Mouse (Mus musculus): ENCODE data around the gene Arhgap15. TPM values are rescaled to one million over a fixed set of nuclear protein-coding genes. Genes with fewer than 3 reads are reported as not detected.

Gene Arhgap15
- total RNA-seq, 2 experiments from 2014 or later, result 9.4 to 9.5 TPM

GRCm38 (mm10) chr2:43790049-43790693 is 41.5 kb downstream of the Arhgap15 start:
- DNase-seq (ENCODE audit: low spot score in 2 of 2), result no peak
- Histone ChIP-seq H3K27ac (no peak overlapping the region), H3K4me3 (no peak overlapping the region)
- no peak for TF ChIP-seq CTCF (conservative IDR thresholded peaks at IDR 0.05)

GRCm38 (mm10) chr2:43791575-43791974 is 43.0 kb downstream of the Arhgap15 start:
- Histone ChIP-seq H3K4me3 (no peak overlapping the region), H3K27ac (no peak overlapping the region)
- TF ChIP-seq CTCF (conservative IDR thresholded peaks at IDR 0.05), result no peak
- DNase-seq (ENCODE audit: low spot score in 2 of 2), result no peak

GRCm38 (mm10) chr2:43793105-43793504 is 44.5 kb downstream of the Arhgap15 start:
- DNase-seq (ENCODE audit: low spot score in 2 of 2), result no peak
- TF ChIP-seq CTCF (conservative IDR thresholded peaks at IDR 0.05), result no peak
- no peak overlapping the region for H3K27ac ChIP-seq
- no peak overlapping the region for H3K4me3 ChIP-seq

GRCm38 (mm10) chr2:43794700-43795099 is 46.1 kb downstream of the Arhgap15 start:
- TF ChIP-seq CTCF (conservative IDR thresholded peaks at IDR 0.05), result no peak
- Histone ChIP-seq H3K4me3 (no peak overlapping the region), H3K27ac (no peak overlapping the region)
- no peak for DNase-seq (ENCODE audit: low spot score in 2 of 2)

GRCm38 (mm10) chr2:43796448-43796847 is 47.8 kb downstream of the Arhgap15 start:
- DNase-seq (ENCODE audit: low spot score in 2 of 2), result no peak
- Histone ChIP-seq H3K4me3 (no peak overlapping the region), H3K27ac (no peak overlapping the region)
- TF ChIP-seq CTCF (conservative IDR thresholded peaks at IDR 0.05), result no peak

- TF ChIP-seq CTCF (conservative IDR thresholded peaks at IDR 0.05), result no peak
- no peak for DNase-seq (ENCODE audit: low spot score in 2 of 2)
- Histone ChIP-seq H3K27ac (no peak overlapping the region), H3K4me3 (no peak overlapping the region)
Observed at GRCm38 (mm10) chr2:43805960-43806744, 57.5 kb downstream of the Arhgap15 start.

- DNase-seq (ENCODE audit: low spot score in 2 of 2), result no peak
- Histone ChIP-seq H3K27ac (no peak overlapping the region), H3K4me3 (no peak overlapping the region)
- no peak for TF ChIP-seq CTCF (conservative IDR thresholded peaks at IDR 0.05)
Observed at GRCm38 (mm10) chr2:43815896-43816787, 67.5 kb downstream of the Arhgap15 start.

GRCm38 (mm10) chr2:43816788-43817581 is 68.4 kb downstream of the Arhgap15 start:
- H3K27ac ChIP-seq, result no peak overlapping the region

GRCm38 (mm10) chr2:43835931-43836330 is 87.3 kb downstream of the Arhgap15 start:
- TF ChIP-seq CTCF (conservative IDR thresholded peaks at IDR 0.05), result no peak
- no peak for DNase-seq (ENCODE audit: low spot score in 2 of 2)
- Histone ChIP-seq H3K4me3 (no peak overlapping the region), H3K27ac (no peak overlapping the region)

More at GRCm38 (mm10) chr2:43816788-43817581, 68.4 kb downstream of the Arhgap15 start:
- no peak for TF ChIP-seq CTCF (conservative IDR thresholded peaks at IDR 0.05)
- DNase-seq (ENCODE audit: low spot score in 2 of 2), result peak; percentile 32 to 59
- no peak overlapping the region for H3K4me3 ChIP-seq

GRCm38 (mm10) chr2:43841644-43842043 is 93.0 kb downstream of the Arhgap15 start:
- TF ChIP-seq CTCF (conservative IDR thresholded peaks at IDR 0.05), result no peak
- no peak overlapping the region for H3K27ac ChIP-seq
- DNase-seq (ENCODE audit: low spot score in 2 of 2), result peak; percentile 7 to 12
- H3K4me3 ChIP-seq, result no peak overlapping the region

GRCm38 (mm10) chr2:43851195-43851594 is 102.6 kb downstream of the Arhgap15 start:
- H3K27ac ChIP-seq, result no peak overlapping the region
- no peak for DNase-seq (ENCODE audit: low spot score in 2 of 2)
- peak; percentile 82 for TF ChIP-seq CTCF (conservative IDR thresholded peaks at IDR 0.05)
- no peak overlapping the region for H3K4me3 ChIP-seq

- H3K27ac ChIP-seq, result no peak overlapping the region
- TF ChIP-seq CTCF (conservative IDR thresholded peaks at IDR 0.05), result no peak
- DNase-seq (ENCODE audit: low spot score in 2 of 2), result no peak
- no peak overlapping the region for H3K4me3 ChIP-seq
Observed at GRCm38 (mm10) chr2:43862709-43863108, 114.1 kb downstream of the Arhgap15 start.
